Mouse (Mus musculus): ENCODE data around the gene 3110001I22Rik. TPM values are rescaled to one million over a fixed set of nuclear protein-coding genes. Genes with fewer than 3 reads are reported as not detected.
"Not testable (repeated sequence)": the region's sequence is repeated elsewhere in the genome, so short reads cannot be mapped to it uniquely, and the experiment has no call there.

Gene 3110001I22Rik
- polyA plus RNA-seq, 1 experiment from 2014 or later, result 6.5 TPM

DNA sequence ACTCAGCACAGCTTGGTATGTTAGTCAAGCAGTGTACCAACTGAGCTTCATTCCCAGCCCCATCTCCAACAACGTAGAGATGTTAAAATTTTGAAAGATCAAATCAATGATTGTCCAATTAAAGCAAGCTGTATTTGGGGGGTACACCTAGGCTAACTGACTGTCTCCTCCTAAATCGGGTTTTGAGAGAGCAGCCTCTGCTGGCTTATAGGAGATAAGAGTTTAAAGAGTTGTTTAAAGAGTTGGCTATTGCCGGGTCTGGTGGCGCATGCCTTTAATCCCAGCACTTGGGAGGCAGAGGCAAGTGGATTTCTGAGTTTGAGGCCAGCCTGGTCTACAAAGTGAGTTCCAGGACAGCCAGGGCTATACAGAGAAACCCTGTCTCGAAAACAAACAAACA lies 833 bp upstream of the 3110001I22Rik start:
- not testable (repeated sequence) for ATAC-seq (replicated peaks); H3K27ac ChIP-seq
- H3K4me3 ChIP-seq, result peak overlapping the region; percentile 95; the same call in 1 of the 2 replicates

DNA sequence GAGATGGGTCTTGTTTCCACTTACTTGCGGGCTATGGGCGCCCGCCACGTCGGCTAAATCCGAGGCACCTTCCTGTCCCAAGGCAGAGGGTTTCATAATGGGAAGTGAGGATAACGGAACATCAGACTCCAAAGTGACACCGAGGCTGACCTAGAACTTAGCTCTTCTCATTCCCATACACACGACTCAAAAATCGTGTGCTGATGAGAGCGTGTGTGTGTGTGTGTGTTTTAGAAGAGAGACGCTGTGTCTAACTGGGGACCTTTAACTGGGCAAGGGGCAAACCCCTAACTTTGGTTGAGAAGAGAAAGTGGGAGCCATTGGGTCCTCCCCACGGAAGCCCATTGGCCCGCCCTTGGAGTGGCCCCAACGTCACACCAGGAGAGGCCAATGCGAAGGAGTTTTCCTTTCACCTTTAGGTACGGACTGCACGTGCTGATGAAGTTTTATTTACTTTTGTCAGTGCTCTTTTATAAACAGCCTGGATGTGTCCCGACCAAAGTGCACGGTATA lies 713 bp downstream of the 3110001I22Rik start:
- WGBS, result 1% methylated on average over 20 of the region's 20 CpGs
- H3K27ac ChIP-seq, result peak overlapping the region; percentile 77
- ATAC-seq (replicated peaks), result peak; percentile 5; the same call in 1 of the 2 replicates

More for the DNA sequence above, 833 bp upstream of the 3110001I22Rik start:
- not testable (repeated sequence) for H3K36me3 ChIP-seq (replicated peaks); H3K9me3 ChIP-seq; H3K9ac ChIP-seq; H3K27me3 ChIP-seq (replicated peaks)
- peaks cover 22% of the 10 kb centered on the region for H3K4me1 ChIP-seq
- peak overlapping the region; percentile 71 for H3K4me2 ChIP-seq
- 79% methylated on average over 5 of the region's 5 CpGs for WGBS

DNA sequence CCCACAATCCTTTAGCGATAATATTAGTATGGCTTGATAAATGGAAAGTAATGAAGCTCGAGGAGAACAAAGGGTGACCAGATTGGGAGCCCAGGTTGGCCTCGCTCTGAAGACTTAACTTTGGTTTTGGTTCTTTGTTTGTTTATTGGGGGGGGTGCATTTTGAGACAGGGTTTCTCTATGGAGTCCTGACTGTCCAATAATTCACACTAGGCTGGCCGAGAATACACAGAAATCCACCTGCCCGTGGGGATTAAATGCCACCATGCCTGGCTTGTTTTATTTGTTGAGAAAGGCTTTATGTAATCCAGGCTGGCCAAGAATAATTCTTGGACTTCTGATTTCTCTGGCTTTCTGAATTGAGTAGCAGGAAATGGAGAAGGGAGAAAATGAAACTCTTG lies 1.4 kb downstream of the 3110001I22Rik start:
- 83% methylated on average over 5 of the region's 5 CpGs for WGBS
- Histone ChIP-seq H3K9ac (no peak overlapping the region), H3K9me3 (no peaks in the 10 kb centered on the region), H3K4me1 (peaks cover 13% of the 10 kb centered on the region), H3K36me3 (replicated peaks) (peaks cover 20% of the 10 kb centered on the region), H3K27ac (no peak overlapping the region), H3K4me3 (peak overlapping the region; percentile 95), H3K4me2 (peak overlapping the region; percentile 71), H3K27me3 (replicated peaks) (no peaks in the 10 kb centered on the region)
- no peak for ATAC-seq (replicated peaks)

More for the DNA sequence above, 713 bp downstream of the 3110001I22Rik start:
- peaks cover 14% of the 10 kb centered on the region for H3K36me3 ChIP-seq (replicated peaks)
- peak overlapping the region; percentile 91 for H3K9ac ChIP-seq
- peak overlapping the region; percentile 95 for H3K4me3 ChIP-seq
- peak overlapping the region; percentile 71 for H3K4me2 ChIP-seq
- H3K27me3 ChIP-seq (replicated peaks), result no peaks in the 10 kb centered on the region
- H3K9me3 ChIP-seq, result no peaks in the 10 kb centered on the region
- H3K4me1 ChIP-seq, result peaks cover 14% of the 10 kb centered on the region

DNA sequence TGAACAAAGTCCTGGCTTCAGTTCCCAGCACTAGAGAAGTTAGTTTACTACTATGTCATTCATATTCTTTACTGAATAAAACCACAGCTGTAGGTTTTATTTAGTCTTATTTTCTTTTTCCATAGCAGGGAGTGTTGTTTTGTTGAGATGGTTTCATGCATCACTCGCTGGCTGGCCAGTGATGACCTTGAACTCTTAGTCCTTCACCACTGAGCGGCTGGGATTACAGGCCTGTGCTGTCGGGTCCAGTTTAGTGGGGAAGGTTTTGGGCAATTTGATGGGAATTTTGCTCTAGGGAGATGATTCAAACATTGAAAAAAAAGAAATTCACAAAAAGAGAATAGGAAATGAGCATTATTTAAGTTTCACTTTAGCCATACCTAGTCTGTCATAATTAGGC lies 2.8 kb downstream of the 3110001I22Rik start:
- Histone ChIP-seq H3K4me2 (no peak overlapping the region), H3K4me1 (peaks cover 13% of the 10 kb centered on the region), H3K27ac (no peak overlapping the region), H3K4me3 (no peak overlapping the region), H3K27me3 (replicated peaks) (no peaks in the 10 kb centered on the region), H3K9me3 (no peaks in the 10 kb centered on the region), H3K36me3 (replicated peaks) (peaks cover 20% of the 10 kb centered on the region), H3K9ac (no peak overlapping the region)
- WGBS, result 92% methylated on average over 3 of the region's 3 CpGs
- ATAC-seq (replicated peaks), result no peak

- Histone ChIP-seq H3K9ac (no peak overlapping the region), H3K4me1 (no peaks in the 10 kb centered on the region), H3K27ac (no peak overlapping the region), H3K27me3 (replicated peaks) (no peaks in the 10 kb centered on the region), H3K9me3 (no peaks in the 10 kb centered on the region), H3K36me3 (replicated peaks) (peaks cover 20% of the 10 kb centered on the region), H3K4me3 (no peak overlapping the region), H3K4me2 (no peak overlapping the region)
- no peak for ATAC-seq (replicated peaks)
- 92% methylated on average over 3 of the region's 3 CpGs for WGBS
These were observed 7.0 kb downstream of the 3110001I22Rik start for GRCm38 (mm10) chr16:13678601-13679319.

DNA sequence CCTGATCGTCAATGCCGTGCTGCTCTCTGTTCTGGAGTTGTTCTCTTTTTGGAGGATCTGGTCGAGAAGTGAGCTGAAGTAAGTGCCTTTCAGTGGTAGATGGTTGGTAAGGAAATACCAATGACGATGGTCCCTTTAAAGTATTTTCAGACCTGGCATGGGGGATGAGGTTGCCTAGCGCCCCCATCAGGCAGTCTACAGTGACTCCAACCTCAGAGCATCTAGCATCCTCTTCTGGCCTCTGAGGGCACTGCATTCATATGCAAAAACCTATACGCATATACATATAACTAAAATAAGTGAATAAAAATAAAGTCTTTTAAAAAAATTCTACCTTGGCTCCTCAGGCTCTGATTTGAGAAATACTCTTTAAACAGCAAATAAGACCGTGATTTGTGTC lies 27.3 kb downstream of the 3110001I22Rik start:
- no peak for ATAC-seq (replicated peaks)
- Histone ChIP-seq H3K36me3 (replicated peaks) (peaks cover 49% of the 10 kb centered on the region), H3K4me1 (no peaks in the 10 kb centered on the region), H3K4me3 (no peak overlapping the region), H3K9me3 (no peaks in the 10 kb centered on the region), H3K4me2 (no peak overlapping the region), H3K27ac (no peak overlapping the region), H3K27me3 (replicated peaks) (no peaks in the 10 kb centered on the region), H3K9ac (no peak overlapping the region)
- 93% methylated on average over 7 of the region's 7 CpGs for WGBS

- Histone ChIP-seq H3K4me2 (no peak overlapping the region), H3K4me1 (no peaks in the 10 kb centered on the region), H3K36me3 (replicated peaks) (peaks cover 41% of the 10 kb centered on the region), H3K9ac (no peak overlapping the region), H3K4me3 (no peak overlapping the region), H3K27me3 (replicated peaks) (no peaks in the 10 kb centered on the region), H3K27ac (no peak overlapping the region), H3K9me3 (no peaks in the 10 kb centered on the region)
- no peak for ATAC-seq (replicated peaks)
- WGBS, result 96% methylated on average over 7 of the region's 7 CpGs
These were observed 30.5 kb downstream of the 3110001I22Rik start for GRCm38 (mm10) chr16:13702184-13702583.

GRCm38 (mm10) chr16:13704676-13705075 lies 32.9 kb downstream of the 3110001I22Rik start:
- ATAC-seq (replicated peaks), result no peak
- Histone ChIP-seq H3K4me3 (no peak overlapping the region), H3K4me2 (no peak overlapping the region), H3K9ac (no peak overlapping the region), H3K36me3 (replicated peaks) (peaks cover 30% of the 10 kb centered on the region), H3K9me3 (no peaks in the 10 kb centered on the region), H3K4me1 (no peaks in the 10 kb centered on the region), H3K27ac (no peak overlapping the region), H3K27me3 (replicated peaks) (no peaks in the 10 kb centered on the region)
- 94% methylated on average over 10 of the region's 10 CpGs for WGBS

DNA sequence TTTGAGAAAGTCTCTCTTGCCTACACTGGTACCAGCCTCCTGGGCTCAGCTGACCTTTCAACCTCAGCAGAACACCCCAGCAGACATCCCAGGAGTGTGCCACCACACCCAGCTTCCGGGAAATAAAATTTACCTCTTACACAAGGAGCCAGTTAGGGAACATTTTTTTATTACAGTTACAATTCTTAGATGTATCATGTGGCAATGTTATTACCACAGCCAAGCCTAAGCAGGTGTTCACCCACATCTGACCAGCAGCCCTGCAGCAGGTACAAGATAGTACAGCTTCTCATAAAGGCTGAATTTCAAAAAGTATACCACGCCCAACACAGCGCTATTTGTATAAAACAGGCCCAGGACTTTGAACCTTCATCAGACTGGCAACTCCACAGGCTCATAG lies 43.2 kb downstream of the 3110001I22Rik start:
- no peak overlapping the region for H3K9ac ChIP-seq
- no peak overlapping the region for H3K27ac ChIP-seq
- no peaks in the 10 kb centered on the region for H3K27me3 ChIP-seq (replicated peaks)
- ATAC-seq (replicated peaks), result no peak
- no peak overlapping the region for H3K4me2 ChIP-seq
- H3K4me3 ChIP-seq, result no peak overlapping the region
- WGBS, result 89% methylated on average over 3 of the region's 3 CpGs
- H3K9me3 ChIP-seq, result no peaks in the 10 kb centered on the region
- H3K36me3 ChIP-seq (replicated peaks), result no peaks in the 10 kb centered on the region
- H3K4me1 ChIP-seq, result no peaks in the 10 kb centered on the region

GRCm38 (mm10) chr16:13716821-13717553 lies 45.3 kb downstream of the 3110001I22Rik start:
- no peaks in the 10 kb centered on the region for H3K27me3 ChIP-seq (replicated peaks)
- H3K36me3 ChIP-seq (replicated peaks), result no peaks in the 10 kb centered on the region
- H3K4me2 ChIP-seq, result no peak overlapping the region
- H3K4me3 ChIP-seq, result no peak overlapping the region
- ATAC-seq (replicated peaks), result no peak
- no peak overlapping the region for H3K27ac ChIP-seq
- H3K4me1 ChIP-seq, result no peaks in the 10 kb centered on the region
- H3K9ac ChIP-seq, result no peak overlapping the region
- WGBS, result 77% methylated on average over 2 of the region's 2 CpGs
- no peaks in the 10 kb centered on the region for H3K9me3 ChIP-seq

- H3K36me3 ChIP-seq (replicated peaks), result no peaks in the 10 kb centered on the region
- H3K4me1 ChIP-seq, result no peaks in the 10 kb centered on the region
- no peaks in the 10 kb centered on the region for H3K9me3 ChIP-seq
- H3K27me3 ChIP-seq (replicated peaks), result no peaks in the 10 kb centered on the region
- H3K9ac ChIP-seq, result no peak overlapping the region
- H3K4me3 ChIP-seq, result no peak overlapping the region
- no peak overlapping the region for H3K27ac ChIP-seq
- WGBS, result 34% methylated on average over 10 of the region's 10 CpGs
- no peak overlapping the region for H3K4me2 ChIP-seq
- ATAC-seq (replicated peaks), result no peak
These were observed 51.2 kb downstream of the 3110001I22Rik start for GRCm38 (mm10) chr16:13722937-13723336.

- no peaks in the 10 kb centered on the region for H3K36me3 ChIP-seq (replicated peaks)
- no peak overlapping the region for H3K9ac ChIP-seq
- no peak overlapping the region for H3K4me2 ChIP-seq
- ATAC-seq (replicated peaks), result no peak
- no peaks in the 10 kb centered on the region for H3K27me3 ChIP-seq (replicated peaks)
- H3K27ac ChIP-seq, result no peak overlapping the region
- H3K9me3 ChIP-seq, result no peaks in the 10 kb centered on the region
- no peak overlapping the region for H3K4me3 ChIP-seq
- WGBS, result 88% methylated on average over 5 of the region's 5 CpGs
- no peaks in the 10 kb centered on the region for H3K4me1 ChIP-seq
These were observed 56.1 kb downstream of the 3110001I22Rik start for GRCm38 (mm10) chr16:13727811-13728335.
